Mouse (Mus musculus): ENCODE results near the gene Gm49388. TPM values are rescaled to one million over a fixed set of nuclear protein-coding genes. Genes with fewer than 3 reads are reported as not detected.

Gm49388 gene
- 0.35 TPM in 1 of 2 replicates, not detected in the other for polyA plus RNA-seq (2016; fragmentation: Nextera tagmentation; extraction: Ambion mirVana)

- no peak for DNase-seq (ENCODE audit: low spot score)
- Histone ChIP-seq H3K27ac (replicated peaks) (no peak within 1 kb of the TSS), H3K36me3 (peaks cover 99% of the 10 kb centered on the region), H3K4me3 (no peak within 1 kb of the TSS), H3K27me3 (ENCODE audit: low read depth, poor library complexity, severe bottlenecking) (no peaks in the 10 kb centered on the region), H3K4me1 (no peaks in the 10 kb centered on the region), H3K9me3 (replicated peaks) (no peaks in the 10 kb centered on the region)
- WGBS, result 95% methylated on average over 7 of the region's 7 CpGs
These were observed at the start of gene Gm49388 for GRCm38 (mm10) chr7:127785308-127785707. TSS of gene Gm49388 (plus strand) at chr7:127785608.

GRCm38 (mm10) chr7:127744366-127745045, 40.9 kb upstream of the Gm49388 start, which contains the start of gene Fbxl19:
TSS of gene Fbxl19 (plus strand) at chr7:127744543.
- H3K4me3 ChIP-seq, result peak within 1 kb of the TSS; percentile 95
- H3K27ac ChIP-seq (replicated peaks), result peak within 1 kb of the TSS; percentile 98
- WGBS, result 2% methylated on average over 26 of the region's 26 CpGs
- no peaks in the 10 kb centered on the region for H3K9me3 ChIP-seq (replicated peaks)
- no peaks in the 10 kb centered on the region for H3K27me3 ChIP-seq (ENCODE audit: low read depth, poor library complexity, severe bottlenecking)
- peak; percentile 75 for DNase-seq (ENCODE audit: low spot score)
- peaks cover 30% of the 10 kb centered on the region for H3K4me1 ChIP-seq
- H3K36me3 ChIP-seq, result peaks cover 19% of the 10 kb centered on the region

DNA sequence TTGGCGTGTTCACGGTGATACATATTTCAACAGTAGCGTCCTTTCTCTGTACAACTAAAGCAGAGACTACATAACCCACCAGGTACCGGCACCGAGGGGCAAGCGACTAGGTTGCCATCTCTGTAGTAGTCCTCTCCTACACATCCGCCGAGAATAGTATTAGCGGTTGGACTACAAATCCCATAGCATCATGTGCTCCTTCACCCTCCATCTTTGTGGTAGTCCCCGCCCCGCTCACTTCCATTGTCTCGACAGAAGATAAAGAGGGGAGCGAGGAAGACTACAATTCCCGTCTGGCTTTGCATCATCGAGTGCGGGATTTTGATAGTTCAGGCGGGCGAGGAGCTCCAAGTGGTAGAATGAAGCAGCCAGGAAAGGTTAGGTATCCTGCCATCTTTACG, 40.2 kb upstream of the Gm49388 start:
- Histone ChIP-seq H3K4me1 (peaks cover 34% of the 10 kb centered on the region), H3K27ac (replicated peaks) (peak overlapping the region; percentile 98), H3K9me3 (replicated peaks) (no peaks in the 10 kb centered on the region), H3K36me3 (peaks cover 26% of the 10 kb centered on the region), H3K4me3 (peak overlapping the region; percentile 95), H3K27me3 (ENCODE audit: low read depth, poor library complexity, severe bottlenecking) (no peaks in the 10 kb centered on the region)
- peak; percentile 95 for DNase-seq (ENCODE audit: low spot score)
- under 1% methylated on average over 19 of the region's 19 CpGs for WGBS

GRCm38 (mm10) chr7:127745652-127746493, 39.5 kb upstream of the Gm49388 start:
- DNase-seq (ENCODE audit: low spot score), result peak; percentile 95
- Histone ChIP-seq H3K9me3 (replicated peaks) (no peaks in the 10 kb centered on the region), H3K4me1 (peaks cover 34% of the 10 kb centered on the region), H3K36me3 (peaks cover 32% of the 10 kb centered on the region), H3K27ac (replicated peaks) (peak overlapping the region; percentile 98), H3K27me3 (ENCODE audit: low read depth, poor library complexity, severe bottlenecking) (no peaks in the 10 kb centered on the region), H3K4me3 (peak overlapping the region; percentile 95)
- WGBS, result under 1% methylated on average over 39 of the region's 39 CpGs

DNA sequence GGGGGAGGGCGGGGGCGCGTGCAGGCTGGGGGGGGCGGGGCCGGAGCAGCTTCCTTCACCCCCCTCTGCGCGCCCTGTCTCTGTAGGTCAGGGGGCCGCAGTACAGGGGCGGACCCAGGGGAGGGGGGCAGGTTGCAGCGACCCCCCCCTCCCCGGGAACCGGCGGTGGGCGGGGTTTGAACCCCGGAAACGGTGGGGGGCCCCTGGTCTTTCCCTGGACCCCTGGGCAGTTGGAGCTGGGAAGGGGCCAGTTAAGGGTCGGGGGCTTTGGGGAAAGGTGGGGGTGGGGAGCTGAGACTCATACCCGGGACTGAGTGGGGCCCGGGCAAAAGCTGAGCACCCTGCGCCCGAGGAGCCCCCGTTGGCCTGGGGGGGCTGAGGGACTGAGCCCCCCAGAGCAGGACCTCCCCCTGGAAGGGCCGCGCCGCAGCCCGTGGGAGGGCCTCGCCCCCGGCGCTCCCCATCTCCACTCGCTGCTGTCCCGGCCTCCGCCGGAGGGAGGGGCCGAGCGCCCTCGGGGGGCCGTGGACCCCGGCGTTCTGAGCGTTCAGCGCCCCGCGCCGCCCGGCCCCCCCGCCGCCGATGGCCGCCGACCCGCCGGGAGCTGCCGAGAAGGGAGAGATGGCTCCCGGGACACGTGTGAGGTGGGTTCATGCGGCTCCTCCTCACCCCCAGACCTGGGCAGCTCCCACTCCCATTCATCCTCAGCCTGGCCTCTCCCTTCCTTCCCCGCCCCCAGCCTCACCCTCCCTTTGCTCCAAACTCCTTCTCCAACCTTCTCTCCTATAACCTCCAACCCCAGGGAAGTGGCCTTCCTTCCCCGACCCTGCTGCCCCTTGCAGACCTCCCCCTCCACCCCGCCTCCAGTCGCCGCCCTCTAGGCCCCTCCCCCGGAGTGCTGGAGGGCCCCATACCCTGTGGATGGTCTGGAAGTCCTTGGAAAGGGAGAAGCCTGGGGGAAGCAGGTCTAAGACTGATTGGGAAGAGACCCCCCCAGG, 38.6 kb upstream of the Gm49388 start:
- H3K4me1 ChIP-seq, result peaks cover 34% of the 10 kb centered on the region
- H3K36me3 ChIP-seq, result peaks cover 42% of the 10 kb centered on the region
- H3K9me3 ChIP-seq (replicated peaks), result no peaks in the 10 kb centered on the region
- H3K4me3 ChIP-seq, result peak overlapping the region; percentile 95
- H3K27ac ChIP-seq (replicated peaks), result peak overlapping the region; percentile 98
- WGBS, result 0% methylated on average over 41 of the region's 62 CpGs
- peak; percentile 73 for DNase-seq (ENCODE audit: low spot score)
- no peaks in the 10 kb centered on the region for H3K27me3 ChIP-seq (ENCODE audit: low read depth, poor library complexity, severe bottlenecking)

- Histone ChIP-seq H3K9me3 (replicated peaks) (no peaks in the 10 kb centered on the region), H3K4me3 (peak overlapping the region; percentile 95), H3K4me1 (peaks cover 34% of the 10 kb centered on the region), H3K36me3 (peaks cover 51% of the 10 kb centered on the region), H3K27ac (replicated peaks) (peak overlapping the region; percentile 98), H3K27me3 (ENCODE audit: low read depth, poor library complexity, severe bottlenecking) (no peaks in the 10 kb centered on the region)
- no peak for DNase-seq (ENCODE audit: low spot score)
- WGBS, result 39% methylated on average over 6 of the region's 6 CpGs
These were observed 37.7 kb upstream of the Gm49388 start for GRCm38 (mm10) chr7:127747559-127748234.

GRCm38 (mm10) chr7:127748235-127748560, 37.2 kb upstream of the Gm49388 start:
- Histone ChIP-seq H3K27me3 (ENCODE audit: low read depth, poor library complexity, severe bottlenecking) (no peaks in the 10 kb centered on the region), H3K4me3 (peak overlapping the region; percentile 95), H3K27ac (replicated peaks) (peak overlapping the region; percentile 98), H3K9me3 (replicated peaks) (no peaks in the 10 kb centered on the region), H3K4me1 (peaks cover 34% of the 10 kb centered on the region), H3K36me3 (peaks cover 56% of the 10 kb centered on the region)
- WGBS, result 95% methylated on average over 28 of the region's 28 CpGs
- no peak for DNase-seq (ENCODE audit: low spot score)

DNA sequence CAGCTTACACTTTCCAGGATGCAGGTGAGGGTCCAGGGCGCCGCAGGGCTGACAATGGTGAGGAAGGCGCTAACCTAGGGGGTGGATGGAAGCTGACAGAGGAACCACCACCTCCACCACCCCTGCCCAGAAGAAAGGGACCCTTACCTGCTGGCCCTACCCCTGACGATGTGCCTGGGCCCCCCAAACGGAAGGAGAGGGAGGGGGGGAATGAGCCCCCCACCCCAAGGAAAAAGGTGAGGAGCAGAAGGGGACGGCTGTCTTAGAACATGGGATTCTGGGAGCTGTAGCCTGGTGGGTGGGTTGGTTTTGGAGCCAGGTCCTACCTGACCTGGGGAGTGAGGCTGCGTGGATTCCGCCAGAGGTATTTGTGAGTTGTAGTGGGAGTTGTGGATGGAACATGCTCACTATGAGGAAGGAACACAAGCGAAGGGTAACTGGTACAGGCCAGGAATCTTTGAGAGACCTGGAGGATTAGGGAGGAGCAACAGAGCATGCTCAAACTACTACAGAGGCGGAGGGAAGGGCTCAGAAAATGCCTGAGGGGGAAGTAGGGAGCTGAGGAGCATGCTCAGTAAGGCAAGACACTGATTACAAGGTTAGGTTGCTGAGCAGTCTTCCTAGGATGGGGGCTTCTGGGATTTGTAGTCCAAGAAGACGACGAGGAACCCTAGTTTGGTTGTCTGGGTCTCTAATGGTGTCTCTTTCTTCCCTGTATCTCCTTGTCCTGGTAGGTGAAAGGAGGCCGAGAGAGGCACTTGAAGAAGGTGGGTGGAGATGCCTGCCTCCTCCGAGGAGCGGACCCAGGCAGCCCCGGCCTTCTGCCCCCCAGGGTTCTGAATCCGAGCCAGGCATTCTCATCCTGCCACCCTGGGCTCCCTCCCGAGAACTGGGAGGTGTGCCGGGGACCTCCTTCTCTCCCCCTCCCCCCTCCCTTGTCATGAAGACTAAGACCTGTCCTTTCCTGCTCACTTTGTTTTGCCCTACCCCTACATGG, 35.0 kb upstream of the Gm49388 start:
- H3K36me3 ChIP-seq, result peaks cover 78% of the 10 kb centered on the region
- H3K27ac ChIP-seq (replicated peaks), result no peak overlapping the region
- H3K4me1 ChIP-seq, result peaks cover 25% of the 10 kb centered on the region
- no peak for DNase-seq (ENCODE audit: low spot score)
- H3K9me3 ChIP-seq (replicated peaks), result no peaks in the 10 kb centered on the region
- 89% methylated on average over 19 of the region's 19 CpGs for WGBS
- H3K4me3 ChIP-seq, result peak overlapping the region; percentile 11; the same call in 1 of the 2 replicates
- H3K27me3 ChIP-seq (ENCODE audit: low read depth, poor library complexity, severe bottlenecking), result no peaks in the 10 kb centered on the region

GRCm38 (mm10) chr7:127751619-127752018, 33.8 kb upstream of the Gm49388 start:
- no peaks in the 10 kb centered on the region for H3K27me3 ChIP-seq (ENCODE audit: low read depth, poor library complexity, severe bottlenecking)
- no peak overlapping the region for H3K4me3 ChIP-seq

DNA sequence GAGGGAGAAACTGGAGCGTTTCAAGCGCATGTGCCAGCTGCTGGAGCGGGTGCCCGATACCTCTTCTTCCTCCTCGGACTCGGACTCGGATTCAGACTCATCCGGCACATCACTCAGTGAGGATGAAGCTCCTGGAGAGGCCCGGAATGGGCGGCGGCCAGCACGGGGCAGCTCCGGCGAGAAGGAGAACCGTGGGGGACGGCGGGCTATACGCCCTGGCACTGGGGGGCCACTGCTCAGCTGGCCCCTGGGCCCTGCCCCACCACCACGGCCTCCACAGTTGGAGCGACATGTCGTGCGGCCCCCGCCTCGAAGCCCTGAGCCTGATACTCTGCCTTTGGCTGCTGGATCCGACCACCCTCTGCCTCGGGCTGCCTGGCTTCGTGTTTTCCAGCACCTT, 33.3 kb upstream of the Gm49388 start:
- Histone ChIP-seq H3K4me3 (no peak overlapping the region), H3K36me3 (peaks cover 94% of the 10 kb centered on the region), H3K9me3 (replicated peaks) (no peaks in the 10 kb centered on the region), H3K27me3 (ENCODE audit: low read depth, poor library complexity, severe bottlenecking) (no peaks in the 10 kb centered on the region), H3K27ac (replicated peaks) (no peak overlapping the region), H3K4me1 (peaks cover 26% of the 10 kb centered on the region)
- no peak for DNase-seq (ENCODE audit: low spot score)
- 93% methylated on average over 27 of the region's 27 CpGs for WGBS

More at GRCm38 (mm10) chr7:127751619-127752018, 33.8 kb upstream of the Gm49388 start:
- Histone ChIP-seq H3K36me3 (peaks cover 90% of the 10 kb centered on the region), H3K27ac (replicated peaks) (no peak overlapping the region), H3K4me1 (peaks cover 29% of the 10 kb centered on the region), H3K9me3 (replicated peaks) (no peaks in the 10 kb centered on the region)
- 96% methylated on average over 5 of the region's 5 CpGs for WGBS
- no peak for DNase-seq (ENCODE audit: low spot score)

GRCm38 (mm10) chr7:127753158-127753557, 32.2 kb upstream of the Gm49388 start:
- no peak overlapping the region for H3K4me3 ChIP-seq
- WGBS, result 86% methylated on average over 5 of the region's 5 CpGs
- peaks cover 16% of the 10 kb centered on the region for H3K4me1 ChIP-seq
- H3K27ac ChIP-seq (replicated peaks), result no peak overlapping the region
- peaks cover 100% of the 10 kb centered on the region for H3K36me3 ChIP-seq
- no peaks in the 10 kb centered on the region for H3K27me3 ChIP-seq (ENCODE audit: low read depth, poor library complexity, severe bottlenecking)
- no peak for DNase-seq (ENCODE audit: low spot score)
- no peaks in the 10 kb centered on the region for H3K9me3 ChIP-seq (replicated peaks)
